In genomic region chr2:132379690-132380089, GRCm38 (mm10) we compare ENCODE assay signal across 20 mouse cellular contexts. TPM values are rescaled to one million over a fixed set of nuclear protein-coding genes. Genes with fewer than 3 reads are reported as not detected.
DNase-seq lines count a peak whose midpoint lies in the region.
"Had no signal": no experiment of that assay in that cellular context is flagged by ENCODE, and none has a peak within 500 bp of the region (broad histone marks: within the 10 kb centered on the region; RNA-seq: fewer than 3 reads in every experiment).

No protein-coding gene starts in this region.

- H3K27me3 ChIP-seq in splenic B cell, adult 2 months (ENCODE audit: control insufficient read depth, insufficient read depth, low read length, poor library complexity, severe bottlenecking) = no peaks in the 10 kb centered on the region; the same call in 1 of the 2 replicates

- H3K36me3 ChIP-seq in splenic B cell, adult 2 months (ENCODE audit: control insufficient read depth, insufficient read depth, low read length, poor library complexity, severe bottlenecking) = no peaks in the 10 kb centered on the region
- H3K36me3 ChIP-seq: hindbrain, embryonic 15.5 days; liver, embryonic 15.5 days; midbrain, embryonic 12.5 days; neural tube, embryonic 12.5 days; stomach, embryonic 15.5 days had no signal

- DNase-seq in left cerebral cortex, adult 18-20 months (ENCODE audit: low spot score in 2 of 2) = peak; percentile 14 to 39
- DNase-seq in left cerebral cortex, adult 8-10 months (ENCODE audit: low spot score in 2 of 2) = no peak
- DNase-seq in CD4-positive helper T cell, adult 2 months (ENCODE audit: low read depth, low spot score) = peak; percentile 60
- peak; percentile 79 for DNase-seq in brain, adult 2 months (ENCODE audit: low read depth, low spot score)
- DNase-seq in splenic B cell, adult 2 months (ENCODE audit: low read depth, low spot score) = peak; percentile 11
- no peak for DNase-seq in layer of hippocampus, postnatal 25 days (ENCODE audit: extremely low spot score in 1 of 2, low spot score in 1 of 2)
- DNase-seq in gastrocnemius, postnatal 25 days = no peak
- DNase-seq: cerebellum, adult 2 months; gastrocnemius, adult 2 months; heart, adult 18-20 months; heart, postnatal 36 days; kidney, postnatal 14 days; thymus, adult 2 months had no signal

RNA-seq across cellular contexts. Expression of gene Prokr2, which starts 5.6 kb away (rescaled TPM):
- 1 to 10 TPM; 1.5 to 1.8 TPM for total RNA-seq in left cerebral cortex, adult 18-20 months (2021)
- 1 to 10 TPM; 1.4 to 2.8 (median 2.0) TPM for total RNA-seq in left cerebral cortex, adult 8-10 months (2022)
- total RNA-seq in layer of hippocampus, postnatal 25 days (2021) = 1 to 10 TPM; 2.8 to 3.7 TPM
- not detected for total RNA-seq in gastrocnemius, postnatal 25 days (2021)
- total RNA-seq: gastrocnemius, adult 2 months; MEL; monocyte, adult 5-6 weeks had no signal

Comparison
In these comparisons a context has a peak if more than half of its experiments do, and no peak if none do; other contexts are left out.
1. DNase-seq: peak in left cerebral cortex, adult 18-20 months (2 of 2), CD4-positive helper T cell, adult 2 months (single experiment), brain, adult 2 months (single experiment) and splenic B cell, adult 2 months (single experiment); none in left cerebral cortex, adult 8-10 months (0 of 2), layer of hippocampus, postnatal 25 days (0 of 2) and gastrocnemius, postnatal 25 days (single experiment).